Mouse (Mus musculus) spleen, adult 18-20 months (tissue): ENCODE data around the gene Srrm4.
"Not testable (repeated sequence)": the region's sequence is repeated elsewhere in the genome, so short reads cannot be mapped to it uniquely, and the experiment has no call there.

Source experiments
- DNase-seq, 2 experiments: peaks; one replicate each; pipeline ENCODE4 v3.0.0; 2022; ENCODE audit warnings: mixed read lengths in 2 of 2

Srrm4 gene

DNA sequence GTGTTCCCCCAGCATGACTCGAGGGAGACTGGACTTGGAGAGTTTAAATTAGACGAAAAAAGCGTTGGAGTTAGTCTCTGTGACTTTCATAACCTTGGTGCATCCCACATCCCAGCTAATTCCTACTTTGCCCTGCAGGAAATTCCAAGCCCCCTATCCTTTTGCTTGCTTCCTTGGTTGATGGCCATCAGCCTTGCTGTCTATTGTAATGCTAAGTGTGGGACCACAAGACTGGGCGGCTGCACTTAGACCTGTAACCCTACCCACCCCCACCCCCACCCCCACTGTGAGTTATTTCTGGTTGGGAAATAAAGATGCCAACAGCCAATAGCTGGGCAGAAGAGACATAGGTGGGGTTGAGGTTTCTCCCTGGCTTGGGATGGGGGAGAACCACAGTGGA lies 153.3 kb downstream of the Srrm4 start:
- DNase-seq = no peak

DNA sequence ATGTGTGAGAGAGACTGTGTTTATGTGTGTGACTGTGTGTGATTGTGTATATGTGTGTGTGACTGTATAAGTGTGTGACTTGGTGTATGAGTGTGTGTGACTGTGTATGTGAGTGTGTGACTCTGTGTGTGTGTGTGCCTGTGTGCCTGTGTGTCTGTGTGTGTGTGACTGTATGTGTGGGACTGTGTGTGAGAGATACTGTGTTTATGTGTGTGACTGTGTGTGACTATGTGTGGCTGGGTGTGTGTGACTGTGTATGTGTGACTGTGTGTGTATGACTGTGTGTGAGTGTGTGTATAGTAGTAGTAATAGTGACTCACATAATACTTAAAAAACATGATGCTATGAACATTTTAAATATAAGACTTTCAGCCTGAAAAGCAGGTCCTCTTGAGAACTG lies 155.5 kb downstream of the Srrm4 start:
- DNase-seq = no peak

DNA sequence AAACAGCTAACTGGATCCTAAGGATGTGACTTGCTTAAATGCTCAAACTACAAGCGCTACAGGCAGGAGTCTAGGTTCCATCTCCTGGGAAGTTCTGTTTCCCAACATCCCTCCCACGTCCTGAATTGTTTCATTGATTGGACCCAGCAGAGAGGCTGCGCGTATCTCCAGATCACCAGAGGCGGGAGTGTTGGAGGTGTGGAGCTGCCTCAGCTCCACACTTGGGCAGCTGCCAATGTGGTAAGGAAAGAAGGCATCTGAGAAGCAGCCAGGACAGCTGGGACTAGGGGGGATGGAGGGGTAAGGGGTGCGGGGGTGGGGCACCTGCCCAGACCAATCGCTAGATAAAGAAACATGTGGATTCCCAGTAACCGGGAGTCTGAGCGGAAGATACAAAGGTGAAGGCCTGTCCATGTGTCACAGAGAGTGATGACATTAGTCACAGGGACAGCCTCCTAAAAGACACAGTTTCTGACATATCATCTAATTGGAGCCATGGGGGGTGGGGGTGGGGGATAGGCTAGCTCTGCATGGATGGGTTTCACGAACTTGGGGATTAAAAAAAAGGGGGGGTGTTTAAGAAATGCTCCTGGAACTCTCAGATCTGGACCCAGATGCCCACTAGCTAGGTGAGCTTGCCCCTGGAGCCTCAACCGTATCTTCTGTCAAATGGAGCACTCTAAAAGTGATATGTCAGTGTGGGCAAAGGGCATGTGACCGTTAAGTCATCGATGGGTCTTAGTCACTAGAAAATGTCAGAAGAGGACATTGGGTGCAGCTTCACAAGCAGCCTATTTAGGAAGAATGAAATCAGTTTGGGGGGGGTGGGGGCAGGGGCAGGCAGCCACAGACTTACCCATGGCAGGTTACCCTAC lies 156.4 kb downstream of the Srrm4 start:
- no peak for DNase-seq

DNA sequence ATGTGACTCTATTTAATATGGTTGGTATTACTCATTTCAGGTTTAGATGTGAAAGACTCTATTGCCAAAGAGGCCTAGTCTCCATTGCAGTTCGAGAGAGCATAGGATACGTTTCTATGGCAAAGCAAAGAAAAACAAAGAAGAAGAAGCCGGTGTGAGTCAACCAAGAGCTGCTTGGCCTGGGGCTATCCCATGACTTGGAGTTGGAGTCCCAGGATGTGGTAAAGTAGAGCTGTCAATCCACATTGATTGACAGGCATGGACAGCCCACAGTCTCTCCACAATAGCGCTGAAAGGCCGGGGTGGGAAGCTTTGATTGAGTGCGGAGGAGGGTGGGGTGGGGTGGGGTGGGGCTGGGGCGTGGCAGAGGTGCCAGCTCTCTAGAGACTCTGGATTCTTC lies 158.7 kb downstream of the Srrm4 start:
- DNase-seq = no peak

DNA sequence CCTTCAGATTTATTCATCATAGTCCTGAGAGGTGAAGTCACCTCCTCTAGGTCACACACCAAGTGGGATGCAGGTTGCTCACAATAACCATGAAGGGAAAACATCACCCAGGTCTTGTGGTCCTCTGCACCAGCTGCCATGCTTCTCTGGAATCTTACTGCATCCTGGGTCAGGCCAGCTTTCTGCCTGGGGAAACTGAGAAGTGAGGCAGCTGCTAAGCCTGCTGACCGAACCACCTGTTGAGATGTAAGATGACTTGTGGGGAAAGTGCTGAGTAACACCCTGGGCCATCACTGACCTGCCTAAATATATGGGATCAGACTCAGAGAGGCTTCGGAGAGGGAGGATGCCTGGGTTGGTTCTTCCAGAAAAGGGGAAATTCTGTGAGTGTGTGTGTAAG lies 164.9 kb downstream of the Srrm4 start:
- no peak for DNase-seq

DNA sequence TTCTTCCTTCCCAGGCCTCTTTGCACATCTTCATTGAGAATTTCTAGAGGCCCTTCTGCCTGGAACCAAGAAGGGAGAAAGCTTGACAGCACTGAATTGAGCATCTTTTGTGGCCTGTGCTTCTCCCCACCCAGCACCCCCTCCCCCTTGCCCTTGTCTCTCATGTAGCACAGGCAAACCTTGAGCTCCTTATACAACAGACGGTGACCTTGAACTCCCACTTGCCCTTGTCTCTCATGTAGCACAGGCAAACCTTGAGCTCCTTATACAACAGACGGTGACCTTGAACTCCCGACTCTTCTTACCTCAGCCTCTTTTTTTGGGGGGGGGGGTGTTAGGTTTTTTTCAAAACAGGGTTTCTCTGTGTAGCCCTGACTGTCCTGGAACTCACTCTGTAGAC lies 165.9 kb downstream of the Srrm4 start:
- not testable (repeated sequence) for DNase-seq

DNA sequence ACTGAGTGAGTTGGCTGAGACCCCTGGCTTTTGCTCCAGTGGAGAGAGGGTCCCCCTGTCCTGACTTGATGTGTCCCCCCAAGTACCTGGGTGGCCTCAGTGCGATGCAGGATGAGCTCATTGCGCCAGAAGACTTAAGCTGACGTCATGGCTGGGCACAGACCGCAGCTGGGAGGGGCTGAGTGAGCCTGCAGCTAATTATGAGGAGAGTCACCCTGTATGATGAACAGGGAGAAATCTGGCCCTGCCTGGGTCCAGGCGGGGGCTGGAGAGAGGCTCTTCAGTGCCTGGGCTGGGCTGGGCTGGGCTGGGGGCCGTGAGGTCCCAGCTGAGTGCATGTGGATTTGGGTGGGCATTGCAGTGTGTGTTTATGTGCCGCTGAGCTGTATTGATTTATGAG lies 166.3 kb downstream of the Srrm4 start:
- DNase-seq = no peak

DNA sequence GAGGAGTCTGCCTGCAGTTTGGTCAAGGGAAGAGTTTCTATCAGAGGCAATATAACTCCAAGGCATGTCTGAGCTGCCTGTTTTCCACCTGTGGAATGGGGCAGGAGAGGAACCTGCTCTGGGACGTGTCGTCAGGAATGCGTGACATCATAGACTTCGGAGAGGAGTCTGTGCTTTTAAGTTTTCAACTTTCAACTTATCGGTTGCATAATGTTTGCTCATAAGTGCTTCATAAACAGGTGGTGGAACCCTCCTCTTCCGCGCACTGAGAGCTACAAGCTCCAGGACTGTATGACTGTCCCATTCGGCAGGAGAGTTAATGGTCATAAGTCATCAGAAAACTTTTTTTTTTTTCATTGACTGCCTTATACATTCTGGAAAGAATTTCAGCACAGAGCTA lies 167.9 kb downstream of the Srrm4 start:
- no peak for DNase-seq

DNA sequence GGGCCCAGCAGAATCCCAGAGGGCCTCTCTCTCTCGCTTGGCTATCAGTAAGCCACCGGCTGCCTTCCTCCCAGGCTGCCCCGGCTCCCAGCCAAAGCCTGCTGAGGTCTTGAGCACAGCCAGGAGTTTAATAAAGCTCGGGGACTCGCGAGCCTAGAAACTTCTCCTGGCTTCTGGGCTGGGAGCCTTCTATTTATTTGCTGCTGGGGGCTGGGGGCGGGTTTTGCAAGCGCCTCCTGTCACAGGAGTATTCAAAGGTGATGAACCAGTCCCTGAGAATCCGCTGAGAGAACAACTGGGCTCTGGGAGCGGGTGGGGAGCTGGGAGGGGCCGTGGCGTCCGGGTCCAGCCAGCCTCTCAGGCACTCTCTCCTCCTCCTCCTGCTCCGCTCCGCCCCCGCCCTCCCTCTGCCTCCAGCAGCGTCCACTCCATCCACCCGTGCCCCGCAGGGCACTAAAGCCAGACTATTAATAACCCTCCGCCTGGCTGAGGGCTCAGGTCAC lies 168.9 kb downstream of the Srrm4 start, which contains the start of gene Hspb8:
Gene Hspb8 (minus strand): TSS at position 166 of the 503 bp plus-strand sequence.
- DNase-seq = peak; percentile 2 to 7

DNA sequence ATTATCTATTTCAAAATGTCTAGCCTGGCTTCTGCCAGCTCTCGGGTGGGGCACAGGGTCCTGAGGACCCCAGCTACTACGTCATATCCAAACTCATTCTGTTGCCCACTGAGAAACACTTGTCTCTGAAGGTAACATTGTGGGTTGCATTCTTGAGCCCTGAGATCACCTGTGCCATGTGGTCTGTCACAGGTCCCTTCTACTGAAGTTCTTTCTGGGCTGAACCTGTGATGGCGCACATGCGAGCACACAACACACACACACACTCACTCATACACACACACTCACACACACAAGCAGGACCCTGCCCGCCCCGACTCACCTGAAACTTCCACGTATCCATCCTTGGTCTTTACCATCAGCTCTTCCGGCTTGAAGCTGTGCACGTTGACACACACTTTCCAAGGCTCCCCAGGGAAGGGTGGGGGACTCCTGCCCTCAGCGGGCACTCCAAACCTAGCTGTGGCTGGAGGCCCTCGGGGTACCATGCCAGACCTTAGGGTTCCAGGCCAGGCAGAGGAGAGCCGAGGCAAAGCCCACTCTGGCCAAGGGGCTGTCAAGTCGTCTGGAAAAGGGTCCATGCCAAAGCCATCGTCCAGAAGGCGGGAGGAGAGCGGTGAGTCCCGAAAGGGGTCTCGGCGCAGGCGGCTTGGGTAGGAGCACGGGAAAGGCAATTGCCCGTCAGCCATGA lies 169.7 kb downstream of the Srrm4 start:
- DNase-seq = no peak

DNA sequence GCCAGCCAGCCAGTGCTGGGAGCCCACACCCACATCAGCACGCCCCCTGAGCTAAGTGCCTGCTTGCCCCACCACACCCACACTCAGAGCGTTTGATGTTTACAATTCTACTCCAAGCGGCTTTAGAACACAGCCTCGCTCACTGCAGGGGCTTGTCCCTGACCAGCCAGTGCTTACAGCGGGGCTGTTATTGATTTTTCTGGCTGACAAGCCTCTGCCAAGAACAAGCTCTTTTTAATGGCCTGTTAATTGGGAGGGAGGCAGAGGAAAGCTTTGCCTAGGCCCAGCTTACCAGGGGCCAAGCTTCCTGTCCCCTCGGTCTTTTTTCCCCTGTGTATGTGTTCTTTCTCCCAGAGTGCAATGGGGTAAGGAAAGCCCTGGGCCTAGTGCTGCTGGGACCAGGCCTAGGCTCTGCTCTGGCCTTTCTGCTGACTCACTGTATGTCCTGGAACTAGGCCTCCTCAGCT lies 170.8 kb downstream of the Srrm4 start:
- DNase-seq = no peak

DNA sequence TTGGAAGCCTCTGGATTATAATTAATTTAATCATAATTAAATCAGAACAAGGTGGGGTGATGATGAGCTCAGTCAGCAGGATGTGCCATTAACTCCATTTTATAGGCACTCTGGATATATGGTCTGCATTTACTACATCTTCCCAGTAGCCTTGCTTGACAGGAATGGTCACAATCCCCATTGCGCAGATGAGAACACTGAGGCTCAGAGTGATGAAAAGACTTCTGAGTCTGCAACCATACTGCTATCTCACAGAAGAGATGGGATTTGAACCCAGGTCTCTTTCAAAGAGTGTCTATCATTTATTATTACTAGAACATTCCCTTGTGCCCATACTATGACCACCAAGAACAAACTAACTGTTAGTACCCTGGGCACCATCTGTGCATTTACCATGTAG lies 171.4 kb downstream of the Srrm4 start:
- no peak for DNase-seq

DNA sequence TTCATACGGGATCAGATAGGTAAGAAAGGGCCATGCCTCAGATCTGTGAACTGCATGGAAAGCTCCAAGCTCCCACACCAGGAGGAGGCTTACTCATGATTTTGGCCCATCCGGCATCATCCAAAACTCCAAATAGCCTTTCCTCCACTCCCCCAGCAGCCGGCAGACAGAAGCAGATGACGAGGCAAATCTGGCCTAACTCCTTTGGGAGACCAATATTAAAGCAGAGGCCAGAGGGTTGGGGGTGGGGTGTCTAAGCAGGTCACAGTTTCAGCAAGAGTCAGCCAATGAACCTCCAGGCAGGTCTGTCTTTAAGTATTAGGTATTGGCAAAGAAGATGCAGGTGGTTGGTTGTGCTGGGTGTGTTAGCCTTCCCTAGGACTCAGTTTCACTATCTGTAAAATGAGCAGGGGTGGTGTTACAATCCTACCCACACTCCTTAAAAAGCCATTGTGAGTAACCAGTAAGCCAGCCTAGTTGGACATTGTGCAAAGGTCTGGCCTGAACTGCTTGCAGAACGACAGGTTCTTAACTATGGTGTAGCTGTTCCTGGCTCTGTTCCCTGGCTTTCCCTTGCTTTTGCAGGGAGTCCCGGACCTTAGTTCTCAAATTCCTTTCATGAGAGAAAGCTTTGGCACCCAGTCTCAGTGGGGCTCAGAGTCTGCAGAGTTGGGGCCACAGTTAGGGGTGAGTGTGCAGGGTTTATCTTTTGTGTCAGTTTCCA lies 172.1 kb downstream of the Srrm4 start:
- no peak for DNase-seq

DNA sequence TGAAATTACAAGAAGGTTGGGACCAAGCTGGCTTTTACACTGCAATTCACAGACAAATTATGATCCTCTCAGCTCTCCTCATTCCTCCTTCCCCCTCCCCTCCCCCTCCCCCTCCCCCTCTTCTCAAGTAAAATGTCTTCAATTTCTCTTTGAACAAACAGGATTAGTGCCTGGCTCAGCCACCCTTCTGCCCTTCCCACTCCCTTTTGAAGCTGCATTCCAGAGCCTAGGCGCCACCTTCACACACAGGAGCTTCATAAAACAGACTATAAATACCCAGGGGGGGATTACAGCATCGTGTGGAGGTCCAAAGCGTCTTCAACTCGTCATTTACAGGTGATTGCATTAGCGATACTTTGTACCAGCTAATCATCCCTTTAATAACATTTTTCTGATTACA lies 175.4 kb downstream of the Srrm4 start:
- no peak for DNase-seq

DNA sequence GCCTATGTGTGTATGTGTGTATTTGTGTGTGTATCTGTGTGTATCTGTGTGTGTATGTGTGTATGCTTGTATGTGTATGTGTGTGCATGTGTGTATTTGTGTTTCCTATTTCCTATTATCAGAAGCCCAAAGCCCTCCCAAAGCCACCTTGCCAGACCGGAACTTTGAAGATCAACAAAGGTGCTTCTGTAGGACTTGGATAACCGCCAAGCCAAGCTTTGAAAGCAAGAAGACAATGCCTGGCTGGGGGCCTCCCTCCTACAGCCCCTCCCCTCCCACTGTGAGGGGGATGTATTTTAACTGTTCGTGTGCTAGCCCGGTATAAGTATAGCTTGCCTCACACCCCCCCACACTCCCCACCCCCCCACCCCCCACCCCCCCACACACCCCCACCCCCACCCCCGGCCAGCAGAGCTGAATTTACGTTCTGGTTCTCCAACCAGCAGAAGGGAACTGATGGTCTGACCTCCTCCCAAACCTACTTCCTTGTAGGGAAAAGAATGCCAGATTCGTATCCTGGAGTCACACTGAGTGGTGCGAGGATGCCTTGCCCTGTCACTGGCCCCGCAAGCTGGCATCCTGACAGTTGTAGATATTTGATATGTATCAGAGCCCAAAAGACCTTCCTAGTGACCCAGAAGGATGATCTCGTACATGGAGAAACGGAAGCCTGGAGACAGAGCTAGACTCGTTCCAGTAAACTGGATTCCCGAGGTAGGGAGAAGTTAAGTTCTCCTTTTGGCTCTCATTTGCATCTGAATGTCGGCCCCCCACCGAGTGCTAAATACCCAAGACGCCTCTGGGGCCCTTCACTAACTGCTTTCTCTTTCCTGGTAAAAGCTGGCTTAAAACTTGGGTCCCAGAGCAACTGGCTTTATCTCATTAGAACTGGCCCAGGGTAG lies 181.7 kb downstream of the Srrm4 start:
- DNase-seq = no peak

DNA sequence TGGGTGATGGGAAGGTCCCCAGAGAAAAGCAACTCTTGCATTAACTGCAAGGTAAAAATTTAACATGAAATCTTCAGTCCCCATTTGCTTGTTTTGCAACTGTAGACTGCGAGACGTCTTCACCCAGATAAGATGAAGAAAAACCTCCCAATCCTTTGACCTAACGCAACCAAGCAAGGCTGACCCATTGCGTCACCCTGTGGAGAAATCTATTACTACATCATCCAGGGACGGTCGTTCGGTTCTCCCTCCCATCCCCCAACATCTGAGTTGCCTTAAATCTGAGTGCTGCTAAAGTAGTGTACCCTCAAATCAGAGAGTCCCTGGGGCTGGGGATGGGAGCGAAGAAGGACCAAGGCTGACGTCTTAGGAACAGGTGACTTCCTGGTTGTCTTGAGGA lies 182.7 kb downstream of the Srrm4 start:
- DNase-seq = no peak

DNA sequence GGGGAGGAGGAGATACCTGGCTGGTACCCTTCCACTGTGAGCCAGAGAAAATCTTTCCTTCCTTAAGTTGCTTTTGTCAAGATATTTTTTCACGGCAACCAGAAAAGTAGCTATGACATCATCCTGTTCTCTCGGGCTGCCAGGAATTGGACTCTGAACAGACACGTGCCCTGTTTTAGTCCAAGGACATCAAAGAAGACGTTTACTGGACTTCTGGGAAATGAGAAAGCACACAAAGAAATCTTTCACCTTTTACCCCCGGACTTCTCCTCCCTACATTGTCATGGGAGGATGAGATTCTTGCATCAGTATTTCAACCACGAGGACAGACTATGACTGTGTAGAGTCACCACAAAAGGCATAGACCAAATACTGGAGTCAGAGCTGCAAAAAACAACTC lies 183.7 kb downstream of the Srrm4 start:
- DNase-seq = no peak

DNA sequence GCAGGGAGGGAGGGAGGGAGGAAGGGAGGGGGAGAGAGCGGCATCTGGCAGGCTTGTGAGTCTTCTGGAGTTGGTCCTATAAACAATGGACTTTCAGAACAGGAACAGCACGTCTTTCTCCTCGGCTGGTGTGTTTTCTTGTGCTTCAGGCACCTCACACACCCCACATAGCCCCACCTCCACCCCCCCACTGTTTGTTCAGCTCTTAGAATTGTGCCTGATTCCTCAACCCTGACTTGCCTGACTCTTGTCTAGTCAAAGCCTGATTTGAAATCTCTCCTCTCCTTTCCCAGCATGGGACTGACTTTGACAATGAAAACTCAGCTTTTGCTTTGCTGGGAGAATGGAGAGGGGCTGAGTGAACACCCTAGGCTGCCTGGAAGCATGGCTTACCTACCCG lies 184.3 kb downstream of the Srrm4 start:
- DNase-seq = no peak

DNA sequence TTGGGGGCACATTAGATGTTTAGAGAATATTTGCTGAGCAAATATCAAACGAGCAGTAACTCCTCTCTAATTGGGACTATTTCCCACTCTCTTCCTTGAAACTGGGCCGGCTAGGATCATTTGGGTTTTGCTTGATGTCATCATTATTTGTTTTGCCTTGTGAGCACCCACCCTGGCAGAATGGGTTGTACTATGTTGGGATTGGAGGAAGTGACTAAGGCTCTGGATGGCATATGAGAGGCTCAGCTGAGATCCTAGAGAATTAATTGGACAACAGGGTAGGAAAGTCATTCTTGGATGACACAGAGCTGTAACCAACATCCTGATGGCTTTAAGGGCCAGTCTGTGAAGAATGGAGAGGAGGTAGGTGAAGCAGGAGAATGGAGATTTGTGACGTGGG lies 185.1 kb downstream of the Srrm4 start:
- no peak for DNase-seq

DNA sequence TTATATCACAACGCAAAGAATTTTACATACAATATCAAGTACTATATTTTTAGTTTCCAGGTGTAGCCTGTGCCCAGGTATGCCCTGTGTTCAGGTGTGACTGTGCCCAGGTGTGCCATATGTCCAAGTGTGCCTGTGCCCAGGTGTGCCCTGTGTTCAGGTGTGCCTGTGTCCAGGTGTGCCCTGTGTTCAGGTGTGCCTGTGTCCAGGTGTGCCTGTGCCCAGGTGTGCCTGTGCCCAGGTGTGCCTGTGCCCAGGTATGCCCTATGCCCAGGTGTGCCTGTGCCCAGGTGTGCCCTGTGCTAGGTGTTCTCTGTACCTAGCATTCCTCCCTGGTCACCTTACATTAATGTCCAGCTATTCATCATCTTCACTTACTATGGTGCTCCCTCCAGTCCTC lies 185.7 kb downstream of the Srrm4 start:
- DNase-seq = no peak

DNA sequence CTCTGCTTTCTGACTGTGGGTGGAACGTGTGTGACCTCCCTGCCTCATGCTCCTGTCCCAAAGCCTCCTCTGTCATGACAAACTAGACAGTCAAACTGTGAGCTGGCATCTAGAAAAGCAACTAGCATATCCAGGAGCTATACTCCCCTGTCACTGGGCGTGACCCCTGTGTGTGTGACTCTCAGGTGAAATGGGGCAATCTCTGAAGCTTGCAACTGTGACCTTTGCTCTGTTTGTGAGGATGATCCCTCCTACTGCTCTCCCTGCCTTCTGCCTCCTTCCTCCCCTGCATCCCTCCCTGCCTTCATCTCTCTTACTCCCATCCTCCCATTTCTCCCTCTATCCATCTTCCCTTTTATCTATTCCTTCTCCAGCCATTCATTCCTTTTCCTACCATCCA lies 187.6 kb downstream of the Srrm4 start:
- DNase-seq = no peak

DNA sequence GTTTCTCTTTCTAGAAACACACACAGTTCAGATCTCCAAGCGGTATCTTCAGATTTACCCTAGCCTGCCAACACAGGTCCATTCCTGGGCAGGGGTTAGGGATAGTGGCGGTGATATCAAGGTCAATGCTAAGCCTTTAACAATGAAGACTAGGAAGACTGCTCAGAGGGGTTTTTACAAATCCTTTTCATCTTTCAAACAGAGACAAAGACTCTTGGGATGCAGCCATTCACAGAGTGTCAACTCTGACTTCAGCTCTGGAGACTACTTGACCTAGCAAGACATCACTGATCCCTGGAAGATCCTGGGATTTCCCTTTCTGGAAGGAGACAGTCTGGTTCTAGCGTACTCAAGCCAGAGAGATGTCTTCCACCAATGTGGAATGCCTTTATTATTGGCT lies 190.8 kb downstream of the Srrm4 start:
- no peak for DNase-seq
